Mouse (Mus musculus) Muller cell, postnatal 12 days (primary cell): ENCODE measurements around the gene Wrb.
A peak's percentile ranks its signal among the peaks of the same experiment; 100 is the strongest.

Experiments
- DNase-seq: peaks from one replicate; pipeline ENCODE4 v3.0.0-alpha.2; 2015; ENCODE audit errors: inconsistent ontology term

Wrb gene

GRCm38 (mm10) chr16:96158511-96159080, 13.4 kb downstream of the Wrb start:
- DNase-seq, result peak; percentile 24

GRCm38 (mm10) chr16:96159091-96159731, 14.0 kb downstream of the Wrb start:
- peak; percentile 66 for DNase-seq

GRCm38 (mm10) chr16:96159794-96160346, 14.7 kb downstream of the Wrb start:
- DNase-seq, result no peak

GRCm38 (mm10) chr16:96160927-96161326, 15.7 kb downstream of the Wrb start:
- no peak for DNase-seq

GRCm38 (mm10) chr16:96161336-96161735, 16.1 kb downstream of the Wrb start:
- no peak for DNase-seq

- no peak for DNase-seq
Measured at GRCm38 (mm10) chr16:96165723-96166264, 20.6 kb downstream of the Wrb start.

- DNase-seq, result no peak
Measured at GRCm38 (mm10) chr16:96168837-96169236, 23.6 kb downstream of the Wrb start.

- no peak for DNase-seq
Measured at GRCm38 (mm10) chr16:96173648-96174047, 28.4 kb downstream of the Wrb start.

- no peak for DNase-seq
Measured at GRCm38 (mm10) chr16:96175399-96175798, 30.2 kb downstream of the Wrb start.

- DNase-seq, result no peak
Measured at GRCm38 (mm10) chr16:96179156-96179555, 33.9 kb downstream of the Wrb start.

GRCm38 (mm10) chr16:96187619-96188018, 42.4 kb downstream of the Wrb start:
- no peak for DNase-seq

- peak; percentile 98 for DNase-seq
Measured at GRCm38 (mm10) chr16:96191531-96192506, 46.6 kb downstream of the Wrb start, which contains the start of gene Lca5l. TSS of gene Lca5l (minus strand) at chr16:96192271.

- DNase-seq, result peak; percentile 75
Measured at GRCm38 (mm10) chr16:96199913-96200701, 54.9 kb downstream of the Wrb start, which contains the start of gene Sh3bgr. TSS of gene Sh3bgr (plus strand) at chr16:96200450.

GRCm38 (mm10) chr16:96200702-96201028, 55.5 kb downstream of the Wrb start:
- peak; percentile 17 for DNase-seq

- DNase-seq, result peak; percentile 28
Measured at GRCm38 (mm10) chr16:96201485-96202232, 56.5 kb downstream of the Wrb start.
